Mouse (Mus musculus): Measurements from ENCODE around the gene Usp36. TPM values are rescaled to one million over a fixed set of nuclear protein-coding genes. Genes with fewer than 3 reads are reported as not detected.

Gene Usp36
- total RNA-seq, 2 experiments from 2014 or later: 2.7 to 4.6 TPM

- ATAC-seq (replicated peaks; ENCODE audit: low FRiP score, poor library complexity, severe bottlenecking): no peak
Measured at GRCm38 (mm10) chr11:118227650-118228049, 62.4 kb downstream of the Usp36 start.

DNA sequence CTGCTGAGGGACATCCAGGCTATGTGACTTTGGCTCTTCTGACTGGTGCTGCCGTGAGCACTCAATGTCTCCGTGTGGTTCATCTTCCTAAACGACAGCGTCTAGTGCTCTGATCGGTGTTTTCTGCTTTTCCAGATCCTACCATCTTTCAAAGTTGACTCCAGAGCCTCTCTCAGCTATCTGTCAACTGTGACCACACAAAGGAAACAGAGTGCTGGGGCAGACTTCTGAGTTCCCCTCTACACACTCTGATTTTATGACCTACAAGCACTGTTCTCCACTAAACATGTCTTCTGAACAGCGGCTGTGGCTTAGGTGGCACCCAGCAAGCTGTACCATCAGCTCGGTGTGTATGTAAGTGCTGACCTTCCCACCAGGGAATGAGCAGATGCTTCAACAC lies 63.2 kb downstream of the Usp36 start:
- no peak for ATAC-seq (replicated peaks; ENCODE audit: low FRiP score, poor library complexity, severe bottlenecking)

DNA sequence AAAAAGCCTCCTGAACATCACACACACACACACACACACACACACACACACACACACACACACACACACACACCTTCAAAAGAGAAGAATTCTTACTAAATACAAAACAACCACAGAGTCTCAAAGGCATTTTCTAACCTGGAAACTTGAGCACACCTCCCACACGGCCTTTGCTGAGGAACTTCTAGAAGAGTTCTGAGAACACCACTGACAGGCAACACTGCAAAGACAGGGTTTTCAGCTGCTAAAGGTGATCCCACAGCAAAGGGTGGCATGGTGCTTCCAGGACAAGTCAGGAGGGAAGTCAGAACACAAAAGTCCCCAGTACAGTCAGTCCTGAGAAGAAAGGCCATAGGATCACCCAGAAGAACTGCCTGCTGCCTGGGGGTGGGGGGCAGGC lies 64.2 kb downstream of the Usp36 start:
- ATAC-seq (replicated peaks; ENCODE audit: low FRiP score, poor library complexity, severe bottlenecking): no peak

DNA sequence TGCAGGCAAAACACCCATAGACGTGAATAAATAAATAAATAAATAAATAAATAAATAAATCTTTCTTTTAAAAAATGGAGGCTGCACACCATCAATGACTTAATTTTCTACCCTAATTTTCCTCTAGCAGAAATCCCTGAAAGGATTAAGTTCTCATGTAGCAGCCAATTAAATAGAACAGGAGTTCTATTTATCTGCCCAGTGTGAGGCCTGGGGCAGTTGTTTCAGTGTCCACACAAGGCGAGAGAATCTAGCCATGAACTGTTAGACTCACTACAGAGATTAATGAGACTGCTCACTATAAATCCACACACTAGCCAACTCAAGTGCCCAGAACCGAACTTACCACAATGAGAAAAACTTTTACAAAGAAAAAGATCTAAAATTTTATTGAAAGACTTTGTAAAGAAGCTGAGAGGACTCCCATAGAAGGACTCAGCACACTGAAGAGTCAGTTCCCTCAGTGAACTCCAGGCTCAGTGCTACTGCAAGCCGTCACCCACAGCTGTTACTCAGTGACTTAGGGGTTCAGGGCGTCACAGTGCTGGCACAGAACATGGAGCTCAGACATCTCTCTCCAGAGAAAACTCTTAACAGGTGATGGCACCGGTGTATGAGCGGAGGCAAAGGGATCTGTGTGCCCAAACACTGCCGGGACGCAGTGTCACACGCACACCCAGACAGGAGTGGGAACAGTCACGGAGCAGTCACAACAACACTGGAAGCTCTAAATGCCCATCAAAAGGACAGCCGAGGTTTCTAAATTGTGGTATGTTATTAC lies 64.8 kb downstream of the Usp36 start:
- no peak for ATAC-seq (replicated peaks; ENCODE audit: low FRiP score, poor library complexity, severe bottlenecking)

- ATAC-seq (replicated peaks; ENCODE audit: low FRiP score, poor library complexity, severe bottlenecking): no peak
Measured at GRCm38 (mm10) chr11:118223416-118224067, 66.5 kb downstream of the Usp36 start.

DNA sequence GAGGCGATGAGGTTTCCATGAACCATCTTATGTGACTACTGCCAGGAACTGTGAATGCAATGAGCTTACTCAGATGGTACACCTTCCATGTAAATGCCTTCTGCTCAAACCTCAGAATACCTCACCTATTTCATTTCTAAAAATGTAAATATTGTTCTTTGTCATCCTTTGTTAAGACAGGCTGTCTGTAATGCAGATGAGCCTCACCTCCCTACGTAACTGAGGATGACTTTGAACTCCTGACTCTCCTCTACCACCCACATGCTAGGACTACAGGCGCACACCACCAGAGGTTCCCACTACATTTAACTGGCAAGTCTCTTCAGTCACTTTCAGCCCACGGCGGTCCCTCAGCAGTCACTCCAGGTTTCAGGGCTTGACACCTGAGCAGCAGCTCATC lies 67.1 kb downstream of the Usp36 start:
- ATAC-seq (replicated peaks; ENCODE audit: low FRiP score, poor library complexity, severe bottlenecking): no peak

DNA sequence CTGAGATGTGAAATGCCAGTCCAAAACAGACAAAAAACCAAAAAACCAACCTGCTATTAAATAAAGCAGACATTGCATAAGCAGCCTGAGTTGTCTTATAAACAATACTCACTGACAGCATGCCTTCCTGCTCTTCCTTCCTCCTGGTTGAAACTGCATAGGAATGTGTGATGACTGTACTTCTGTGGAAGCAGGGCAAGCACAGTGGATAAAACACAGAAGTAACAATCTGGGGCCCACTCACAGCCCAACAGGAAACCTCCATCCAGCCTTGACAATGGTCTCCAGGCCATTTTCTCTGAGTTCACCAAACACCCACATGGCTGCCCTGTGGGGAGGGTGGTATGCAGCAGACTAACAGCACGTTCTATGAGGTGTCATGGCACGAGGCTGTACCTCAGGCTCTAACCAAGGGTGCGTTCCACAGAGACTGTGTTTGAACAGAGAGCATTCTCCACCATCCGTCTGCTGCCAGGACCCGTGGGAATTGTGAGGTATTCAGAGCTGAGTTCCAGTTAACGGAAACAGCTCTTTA lies 67.6 kb downstream of the Usp36 start:
- ATAC-seq (replicated peaks; ENCODE audit: low FRiP score, poor library complexity, severe bottlenecking): no peak

DNA sequence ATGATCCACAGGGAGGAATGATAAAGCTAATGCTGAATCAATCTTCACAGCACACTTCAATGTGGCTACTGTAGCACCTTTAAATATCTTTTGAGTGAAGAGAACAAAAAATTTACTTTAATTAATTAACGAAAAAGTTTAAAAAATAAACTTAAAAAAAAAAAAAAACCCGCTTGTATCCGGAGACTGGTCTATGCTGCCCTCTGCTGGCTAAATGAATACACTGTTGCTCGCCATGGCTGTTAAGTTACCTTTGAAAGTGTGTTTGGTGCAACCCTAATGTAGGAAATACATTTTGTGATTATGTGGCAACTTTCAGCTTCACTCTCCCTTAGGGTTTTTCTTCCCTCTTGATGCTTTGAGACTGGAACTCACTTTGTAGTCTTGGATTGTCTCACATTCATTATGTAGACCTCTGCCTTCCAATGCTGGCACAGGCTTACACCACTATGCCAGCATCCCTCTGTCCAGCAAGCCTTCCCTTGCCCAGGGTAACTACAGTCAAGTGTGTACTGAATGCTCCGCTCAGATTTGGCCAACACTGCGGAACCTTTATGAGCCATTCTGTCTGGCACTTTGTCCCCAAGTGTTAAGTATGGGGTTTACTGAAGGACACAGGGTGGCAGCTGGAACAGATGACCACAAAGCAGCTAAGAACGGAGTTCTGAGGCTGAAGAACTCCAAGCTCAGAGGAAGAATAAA lies 69.3 kb downstream of the Usp36 start:
- peak; percentile 71 for ATAC-seq (replicated peaks; ENCODE audit: low FRiP score, poor library complexity, severe bottlenecking)

GRCm38 (mm10) chr11:118219066-118219465 lies 71.0 kb downstream of the Usp36 start:
- no peak for ATAC-seq (replicated peaks; ENCODE audit: low FRiP score, poor library complexity, severe bottlenecking)

- ATAC-seq (replicated peaks; ENCODE audit: low FRiP score, poor library complexity, severe bottlenecking): no peak
Measured at GRCm38 (mm10) chr11:118216468-118216867, 73.6 kb downstream of the Usp36 start.

DNA sequence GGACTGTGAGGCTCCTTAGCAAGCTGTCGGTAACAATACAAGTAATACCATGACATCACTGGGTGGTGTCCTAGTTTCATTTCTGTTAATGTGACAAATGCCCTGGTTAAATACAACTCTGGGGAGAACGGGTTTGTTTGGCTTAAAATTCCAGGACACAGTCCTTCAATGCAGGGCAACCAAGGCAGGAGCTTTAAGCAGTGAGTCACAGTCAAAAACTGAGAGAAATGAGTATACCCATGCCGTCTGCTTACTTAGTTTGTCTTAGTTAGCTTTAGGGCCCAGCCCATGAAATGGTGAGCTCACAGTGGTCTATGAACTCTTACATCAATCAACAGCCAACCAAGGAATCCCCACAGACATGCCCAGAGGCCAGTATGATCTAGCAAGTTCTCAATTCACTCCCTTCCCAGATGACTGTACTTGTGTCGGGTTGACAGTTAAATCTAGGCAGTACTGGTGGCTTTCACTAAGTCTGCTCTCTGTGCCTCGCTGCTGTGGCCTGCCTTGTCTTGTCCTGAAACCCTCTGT lies 74.1 kb downstream of the Usp36 start:
- ATAC-seq (replicated peaks; ENCODE audit: low FRiP score, poor library complexity, severe bottlenecking): no peak

DNA sequence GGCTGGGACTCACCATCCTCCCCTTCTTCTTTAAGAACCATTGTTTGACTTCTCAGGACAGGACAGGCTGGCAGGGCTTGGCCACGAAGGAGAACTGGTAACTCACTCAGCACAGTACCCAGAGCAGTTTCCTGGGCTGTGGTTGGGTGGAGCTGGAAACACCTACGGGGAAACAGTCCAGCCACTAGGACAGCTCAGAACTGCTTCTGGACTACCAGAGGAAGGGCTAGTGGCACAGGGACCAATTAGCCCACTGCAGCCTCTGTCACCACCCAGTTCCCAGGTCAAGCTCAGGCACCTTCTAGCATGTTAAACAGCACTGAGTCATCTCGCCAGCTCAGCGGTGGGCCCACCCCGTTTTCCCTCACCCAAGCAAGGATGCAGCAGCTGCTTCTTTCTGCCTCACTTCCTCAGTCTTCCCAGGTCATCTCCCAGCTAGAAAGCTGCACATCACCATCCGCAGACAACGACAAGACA lies 77.4 kb downstream of the Usp36 start:
- ATAC-seq (replicated peaks; ENCODE audit: low FRiP score, poor library complexity, severe bottlenecking): no peak

DNA sequence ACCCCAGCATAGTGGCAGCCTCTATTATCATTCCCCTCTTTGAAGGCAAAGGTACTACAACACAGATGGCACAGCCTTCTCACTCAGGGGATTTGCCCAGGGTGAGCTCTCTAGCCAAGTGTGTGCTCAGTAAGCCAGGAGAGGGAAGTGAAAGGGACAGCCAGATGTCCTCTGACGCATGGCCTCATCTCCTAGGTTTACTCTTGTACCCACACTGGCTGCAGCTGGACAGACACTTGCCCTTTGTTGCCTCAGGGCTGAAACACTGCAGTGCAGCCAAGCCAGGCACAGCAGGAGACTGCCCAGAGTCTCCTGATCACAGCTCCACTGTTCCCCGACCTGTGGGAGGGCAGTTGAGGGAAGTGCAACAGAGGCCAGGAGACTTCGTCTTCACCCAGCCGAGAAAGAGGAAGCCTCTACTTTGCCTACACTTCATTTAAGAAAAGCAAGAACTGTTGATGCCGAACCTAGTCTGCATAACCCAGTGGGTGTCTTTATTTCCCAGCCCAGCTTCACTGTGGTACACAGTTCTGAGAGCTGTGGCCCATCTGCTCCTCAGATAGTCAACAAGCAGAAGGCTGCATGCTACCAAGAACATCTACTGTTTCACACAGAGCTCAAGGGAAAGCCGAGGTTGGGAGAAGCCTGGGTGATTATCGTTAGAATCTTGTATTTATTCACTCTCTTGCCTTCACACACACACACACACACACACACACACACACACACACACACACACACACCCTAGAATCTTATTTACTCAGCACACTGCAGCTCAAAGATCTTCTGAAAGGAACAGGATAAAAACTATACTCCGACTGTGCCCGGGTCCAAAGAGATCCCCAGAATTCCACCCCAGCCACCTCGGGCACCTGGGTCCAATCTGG lies 78.1 kb downstream of the Usp36 start:
- no peak for ATAC-seq (replicated peaks; ENCODE audit: low FRiP score, poor library complexity, severe bottlenecking)

- no peak for ATAC-seq (replicated peaks; ENCODE audit: low FRiP score, poor library complexity, severe bottlenecking)
Measured at GRCm38 (mm10) chr11:118210962-118211361, 79.1 kb downstream of the Usp36 start.

DNA sequence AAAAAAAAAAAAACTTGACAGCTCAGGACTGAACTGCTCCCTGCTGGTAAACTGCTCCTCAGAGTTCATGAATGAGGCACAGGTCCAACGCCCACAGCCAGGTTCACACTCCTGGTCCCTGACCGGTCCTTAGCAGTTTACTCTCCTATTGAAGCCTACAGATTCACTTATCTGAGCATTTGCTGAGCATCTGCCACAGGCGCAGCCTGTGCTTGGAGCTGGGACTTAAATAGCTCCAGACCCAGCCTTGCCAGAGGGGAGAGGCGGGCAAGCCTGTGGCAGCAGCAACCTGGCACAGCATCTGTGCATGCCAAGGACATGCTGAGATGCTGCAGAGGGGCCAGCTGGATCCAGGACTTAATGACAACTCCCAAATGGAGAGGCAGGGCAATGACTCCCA lies 79.9 kb downstream of the Usp36 start:
- ATAC-seq (replicated peaks; ENCODE audit: low FRiP score, poor library complexity, severe bottlenecking): no peak

Data from erythroblast, adult 5-6 weeks (primary cell).